Mouse (Mus musculus): Measurements from ENCODE around the gene Lpar5.
A peak's percentile ranks its signal among the peaks of the same experiment; 100 is the strongest.

Lpar5 gene

DNA sequence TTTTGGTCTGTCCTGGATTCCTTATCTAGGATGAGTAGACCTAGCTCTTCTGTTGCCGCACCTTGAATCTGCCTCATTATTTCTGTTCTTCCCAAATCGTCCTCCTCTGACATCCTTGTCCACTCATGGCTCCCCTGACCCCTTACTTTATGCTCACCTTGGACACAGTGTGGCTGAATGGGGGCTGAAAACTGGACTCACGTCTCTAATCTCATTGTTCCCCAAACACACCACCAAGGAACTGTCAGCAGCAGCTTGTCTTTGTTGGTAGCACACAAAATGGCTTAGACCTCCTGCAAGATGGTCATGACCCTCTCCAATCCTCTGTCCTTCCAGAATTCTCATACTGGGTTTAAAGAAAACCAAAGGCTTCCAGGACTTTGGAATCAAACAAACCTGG lies 20.2 kb downstream of the Lpar5 start:
- no peak for DNase-seq (ENCODE audit: low spot score)

DNA sequence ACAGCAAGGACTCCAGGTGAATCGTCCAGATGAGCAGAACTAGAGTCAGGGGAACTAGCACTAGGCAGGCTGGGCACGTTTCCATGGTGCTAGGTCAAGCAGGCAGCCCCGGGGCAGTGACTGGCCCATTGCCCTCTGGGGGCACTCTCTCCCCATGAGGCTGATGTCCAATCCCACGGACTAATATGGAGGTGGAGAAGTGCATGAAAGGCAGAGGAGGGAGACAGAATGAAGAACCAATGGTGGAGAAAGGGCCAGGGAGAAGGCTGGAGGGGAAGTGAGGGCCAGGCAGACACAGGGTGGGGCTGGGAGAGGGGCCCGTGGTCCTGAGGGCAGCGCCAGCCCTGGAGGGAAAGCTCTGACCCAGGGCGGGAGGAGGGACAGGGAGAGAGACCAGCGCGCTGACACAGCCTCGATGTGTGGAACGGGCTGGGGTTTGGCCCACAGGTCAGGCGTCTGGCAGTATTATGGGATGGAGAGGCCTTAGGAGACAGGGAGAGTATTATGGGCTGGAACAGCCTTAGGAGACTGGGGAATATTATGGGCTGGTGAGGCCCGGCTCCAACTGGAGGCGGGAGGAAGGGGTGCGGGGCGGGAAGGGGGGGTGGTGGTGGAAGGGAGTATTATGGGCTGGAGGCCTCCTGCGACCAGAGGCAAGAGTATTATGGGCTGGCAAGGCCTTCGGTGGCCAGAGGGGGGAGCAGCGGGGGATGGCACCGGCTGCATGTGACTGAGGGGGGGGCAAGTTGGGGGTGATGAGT lies 21.0 kb downstream of the Lpar5 start:
- DNase-seq (ENCODE audit: low spot score), result peak; percentile 94

DNA sequence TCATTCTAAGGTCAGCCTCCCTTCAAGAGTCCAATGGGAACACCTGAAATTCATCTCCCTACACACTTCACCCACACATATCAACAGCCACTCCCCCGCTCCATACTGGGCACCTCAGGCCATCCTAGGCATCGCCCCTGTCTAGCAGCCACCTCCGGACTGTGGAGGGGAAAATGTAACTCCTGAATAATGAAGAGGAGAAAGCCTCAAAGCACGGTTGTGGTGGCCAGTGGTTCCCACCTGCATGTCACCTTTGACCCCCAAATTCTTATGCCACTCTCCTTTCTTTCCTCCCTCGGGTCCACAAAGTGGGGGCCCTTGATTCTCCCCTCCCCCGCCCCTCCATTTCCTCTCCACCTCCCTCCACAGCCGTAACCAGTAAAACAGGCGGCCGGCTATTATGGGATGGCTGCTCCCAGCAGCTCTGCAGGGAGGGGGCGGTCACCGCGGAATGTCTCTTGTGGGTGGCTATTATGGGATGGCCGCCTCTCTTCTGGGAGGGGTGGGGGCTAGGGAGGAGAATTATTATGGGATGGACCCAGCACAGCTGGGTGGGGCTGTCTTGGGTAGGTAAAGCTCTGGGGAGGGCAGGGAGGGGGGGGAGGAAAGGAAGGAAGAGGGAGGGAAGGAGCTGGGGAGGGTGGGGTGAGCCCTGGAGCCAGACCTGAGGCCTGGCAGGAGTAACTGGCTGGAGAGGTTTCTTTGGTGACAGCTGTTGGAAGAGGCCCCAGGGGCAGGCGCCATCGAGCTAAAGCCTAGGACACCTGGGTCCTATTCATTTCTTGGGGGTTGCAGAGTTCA lies 22.0 kb downstream of the Lpar5 start:
- peak; percentile 79 for DNase-seq (ENCODE audit: low spot score)

DNA sequence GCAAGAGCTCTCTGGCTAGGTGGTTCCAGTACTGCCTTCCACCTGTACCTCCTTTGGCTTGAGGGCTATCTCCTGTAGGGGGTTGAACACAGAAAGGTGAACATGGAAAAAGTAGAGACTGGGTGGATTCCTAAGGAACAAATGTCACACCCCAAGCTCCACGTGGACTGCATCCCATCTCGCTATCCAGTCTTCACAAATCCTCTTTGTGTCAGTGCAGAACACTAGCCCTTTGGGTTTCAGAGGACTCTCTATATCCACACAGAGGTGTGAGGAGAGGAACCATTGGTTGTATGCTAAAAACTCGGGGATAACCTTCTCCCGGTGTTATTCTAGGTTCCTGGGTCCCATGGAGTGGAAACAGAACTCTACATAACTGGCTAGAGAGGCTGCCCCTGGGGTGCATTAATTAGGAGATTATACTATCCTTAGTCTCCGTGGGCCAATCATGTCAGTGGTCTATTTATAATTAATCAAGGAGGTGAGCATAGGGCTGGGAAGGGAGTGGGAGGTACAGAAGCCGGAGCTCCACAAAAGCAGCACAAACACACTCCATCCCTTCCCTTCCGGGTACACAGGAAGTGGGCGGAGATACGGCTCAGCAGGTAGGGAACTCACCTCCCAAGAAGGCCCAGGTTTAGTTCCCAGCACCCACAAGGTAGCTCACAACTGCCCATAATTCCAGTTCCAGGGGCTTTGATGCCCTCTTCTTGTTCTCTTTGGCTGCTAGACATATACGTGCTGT lies 22.8 kb downstream of the Lpar5 start:
- no peak for DNase-seq (ENCODE audit: low spot score)

DNA sequence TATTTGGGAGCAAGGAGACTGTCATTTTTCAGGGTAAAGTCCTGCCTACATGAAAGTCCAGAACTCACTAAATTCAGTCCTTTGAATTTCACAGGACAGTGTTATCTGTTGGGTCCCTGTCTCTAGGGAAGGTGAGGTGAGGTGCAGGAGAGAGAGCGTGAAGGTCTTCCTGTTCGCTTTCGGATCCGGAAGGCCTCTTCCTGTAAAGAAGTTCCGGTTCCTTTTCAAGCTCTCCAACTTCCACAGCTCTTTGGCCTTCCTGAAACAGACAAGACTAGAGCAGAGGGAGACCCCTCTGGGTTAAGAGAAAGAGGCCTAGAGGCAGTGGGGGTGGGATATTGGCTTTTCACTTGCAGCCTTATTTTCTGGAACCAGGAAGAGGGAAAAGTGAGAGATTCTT lies 24.7 kb downstream of the Lpar5 start:
- no peak for DNase-seq (ENCODE audit: low spot score)

DNA sequence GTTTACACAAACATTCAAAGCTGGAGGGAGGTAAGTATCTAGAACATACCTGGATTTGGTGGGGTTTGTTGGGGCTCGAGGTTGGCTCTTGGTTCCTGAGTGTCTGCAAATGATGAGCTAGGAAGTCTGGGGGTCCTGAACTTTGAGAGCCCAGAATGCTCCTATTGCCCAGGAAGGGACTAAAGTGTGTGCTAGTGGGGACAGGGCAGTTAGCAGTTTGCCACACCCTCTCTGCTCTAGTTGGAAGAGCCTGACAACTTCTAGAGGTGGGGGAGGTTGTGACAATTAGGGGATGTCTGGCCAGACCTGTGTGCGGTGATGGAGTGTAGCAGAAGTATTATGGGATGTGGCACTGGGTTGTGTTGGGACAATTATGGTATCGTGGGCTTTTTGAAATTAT lies 27.1 kb downstream of the Lpar5 start:
- DNase-seq (ENCODE audit: low spot score), result no peak

DNA sequence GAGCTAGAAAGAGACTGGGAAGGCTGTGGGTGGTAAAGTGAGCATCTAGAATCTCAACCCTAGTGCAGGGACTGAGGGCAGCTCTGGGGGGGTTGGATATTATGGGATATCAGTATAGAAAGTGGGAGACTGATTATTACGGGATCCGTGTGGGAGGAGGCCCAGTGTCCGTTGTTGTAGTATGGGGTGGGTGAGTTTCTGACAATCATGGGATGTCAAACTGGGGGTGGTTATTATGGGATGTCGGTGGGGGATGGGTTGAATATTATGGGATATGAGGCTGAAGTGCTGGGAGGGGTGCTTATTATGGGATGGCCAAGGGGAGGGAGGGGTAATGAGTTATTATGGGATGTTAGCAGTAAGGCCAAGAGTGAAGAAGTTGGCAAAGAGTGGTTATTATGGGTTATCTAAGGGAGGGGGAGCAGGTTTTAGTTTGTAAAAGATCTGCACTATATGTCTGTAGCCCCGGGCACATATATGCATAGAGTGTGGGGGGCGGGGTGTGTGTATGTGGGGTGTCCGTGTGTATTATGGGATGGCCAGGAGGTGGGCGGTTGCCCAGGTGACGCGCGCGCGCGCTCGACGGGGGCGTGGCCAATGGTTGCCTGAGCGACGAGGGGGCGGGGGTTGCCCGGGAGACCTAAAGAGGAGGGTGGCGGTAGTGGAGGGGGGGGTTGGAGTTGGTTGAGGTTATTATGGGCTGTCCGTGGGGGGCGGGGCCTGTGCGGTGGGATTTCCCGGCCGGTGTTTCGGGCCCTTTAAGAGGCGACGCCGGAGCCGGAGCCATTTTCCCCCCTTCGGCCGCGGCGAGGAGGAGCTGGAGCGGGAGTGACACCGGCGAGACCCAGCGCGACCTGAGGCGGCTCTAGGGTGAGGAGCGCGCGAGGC lies 27.9 kb downstream of the Lpar5 start, which contains the start of gene Chd4:
Gene Chd4 (plus strand): TSS at position 591 of the 888 bp plus-strand sequence.
- DNase-seq (ENCODE audit: low spot score), result peak; percentile 93

DNA sequence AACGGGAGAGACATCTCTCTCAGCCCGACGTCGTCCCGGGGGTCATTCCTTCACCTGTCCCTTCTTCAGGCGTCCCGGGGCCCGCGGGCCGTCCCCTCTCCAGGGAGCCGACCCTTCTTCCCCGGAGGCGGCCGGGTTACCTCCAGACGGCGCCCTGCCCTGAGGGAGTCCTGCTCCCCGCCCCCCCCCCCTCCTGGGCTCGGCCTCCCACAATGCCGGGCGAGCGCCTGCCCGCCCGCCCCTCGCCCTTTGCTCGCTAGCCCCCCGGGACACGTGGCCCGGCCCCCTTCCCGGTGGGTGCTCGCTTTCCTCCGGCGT lies 28.5 kb downstream of the Lpar5 start:
- DNase-seq (ENCODE audit: low spot score), result no peak

DNA sequence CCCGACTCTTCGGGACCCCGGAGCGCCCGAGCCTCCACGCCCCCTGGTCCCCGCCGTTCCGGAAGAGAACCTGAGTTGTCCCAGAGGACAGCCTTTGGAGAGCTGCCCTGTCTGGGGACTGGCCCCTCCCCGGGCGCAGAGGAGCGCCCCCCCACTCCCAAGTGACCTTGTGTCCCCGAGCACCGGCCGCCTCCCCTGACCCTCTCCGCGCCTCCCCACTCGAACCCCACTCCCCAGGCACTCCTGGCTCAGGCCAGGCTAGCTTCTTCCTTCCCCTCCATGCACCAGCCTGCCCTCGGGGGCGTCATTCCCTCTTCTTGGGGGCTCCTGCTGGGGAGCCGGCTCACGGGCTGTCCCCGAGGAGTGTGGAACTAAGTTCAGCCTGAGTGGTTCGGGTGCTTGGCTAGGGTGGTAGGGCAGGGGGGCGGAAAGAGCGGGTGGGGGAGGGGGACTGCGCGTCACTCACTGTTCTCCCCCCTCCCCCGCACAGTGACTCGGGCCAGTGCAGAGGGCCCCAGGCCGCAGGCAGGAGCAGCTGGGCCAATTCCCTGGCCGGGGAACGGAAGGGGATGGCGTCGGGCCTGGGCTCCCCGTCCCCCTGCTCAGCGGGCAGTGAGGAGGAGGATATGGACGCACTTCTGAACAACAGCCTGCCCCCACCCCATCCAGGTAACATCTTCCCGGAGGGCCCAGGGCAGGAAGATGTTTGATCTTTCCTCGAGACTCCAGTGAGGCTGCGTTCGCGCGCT lies 29.1 kb downstream of the Lpar5 start:
- peak; percentile 75 for DNase-seq (ENCODE audit: low spot score)

DNA sequence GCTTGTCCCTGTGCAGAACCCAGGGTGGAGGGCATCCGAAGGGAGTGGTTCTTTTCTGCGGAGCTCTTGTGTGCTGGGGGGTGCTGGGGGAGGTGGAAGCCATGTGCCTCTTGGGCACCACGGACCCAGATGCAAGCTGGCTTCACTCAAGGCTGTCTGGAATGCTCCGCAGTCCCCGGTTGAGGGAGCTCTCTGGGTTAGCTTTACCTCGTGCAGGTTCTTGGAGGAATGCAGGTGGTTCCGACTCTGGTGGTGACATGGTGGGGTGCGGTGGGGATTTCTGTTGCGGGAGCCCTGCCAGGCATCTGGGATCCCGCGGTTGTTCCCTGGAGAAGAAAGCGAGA lies 29.6 kb downstream of the Lpar5 start:
- DNase-seq (ENCODE audit: low spot score), result no peak

DNA sequence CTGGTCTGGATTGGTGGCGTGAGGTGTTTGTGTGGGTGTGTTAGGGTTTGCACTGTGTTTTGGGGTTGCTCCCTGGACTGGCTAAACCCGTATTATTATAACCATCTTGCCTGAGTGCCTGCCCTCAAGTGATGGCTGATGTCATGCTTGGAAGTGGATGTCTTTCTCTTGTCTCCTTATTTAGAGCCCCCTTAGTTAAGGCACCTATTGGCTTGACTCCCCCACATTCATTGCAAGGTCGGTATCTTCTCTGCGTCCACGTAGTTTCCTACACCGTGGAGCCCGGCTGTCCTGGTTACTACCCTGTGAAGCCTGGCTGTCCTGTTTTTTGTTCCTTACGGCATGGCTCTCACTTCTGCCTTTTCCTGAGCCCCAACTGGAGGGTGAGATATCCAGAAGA lies 30.2 kb downstream of the Lpar5 start:
- no peak for DNase-seq (ENCODE audit: low spot score)

DNA sequence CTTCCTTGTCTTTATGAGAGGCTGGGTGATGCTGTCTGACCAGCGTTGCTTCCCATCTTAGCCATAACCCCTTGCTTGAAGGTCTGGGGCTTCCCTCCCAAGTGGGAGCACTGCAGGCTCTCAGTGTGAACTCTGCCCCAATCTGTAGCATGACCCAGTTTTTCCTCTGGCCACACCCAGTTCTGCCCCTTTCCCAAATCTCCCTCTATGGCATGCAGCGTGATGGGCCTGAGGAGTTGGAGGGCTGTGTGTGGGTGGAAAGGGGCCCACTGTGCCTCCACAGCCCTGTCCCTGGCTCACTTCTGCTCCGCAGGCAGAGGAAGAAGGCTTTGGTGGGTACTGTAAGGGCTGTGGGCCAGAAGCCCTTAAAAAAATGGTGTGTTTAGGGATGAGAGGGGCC lies 30.8 kb downstream of the Lpar5 start:
- DNase-seq (ENCODE audit: low spot score), result no peak

DNA sequence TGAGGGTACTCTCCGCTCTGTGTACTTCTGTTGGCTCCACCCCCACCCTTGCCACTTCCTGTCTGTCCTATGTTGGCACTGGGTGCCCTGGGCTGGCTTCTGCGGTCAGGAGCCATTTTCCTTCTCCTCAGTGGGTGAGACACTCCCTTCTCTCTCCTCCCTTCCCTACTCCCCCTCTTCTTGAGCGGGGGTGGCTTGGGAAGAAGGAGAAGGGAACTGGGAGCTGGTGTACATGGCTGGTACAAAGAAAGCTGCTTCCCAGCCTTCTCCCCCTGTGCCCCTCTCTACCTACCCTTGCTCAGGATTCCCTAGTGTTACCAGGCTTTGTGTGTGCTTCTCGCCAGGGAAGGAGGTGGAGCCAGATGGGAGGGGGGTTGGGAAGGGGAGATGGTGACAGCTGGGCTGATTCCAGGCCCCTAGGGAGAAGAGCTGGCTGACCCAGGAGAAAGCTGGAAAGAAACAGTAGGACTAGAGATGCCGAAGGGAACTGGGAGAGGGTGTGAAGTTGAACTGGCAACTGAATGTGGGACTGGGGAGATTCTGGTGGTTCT lies 31.8 kb downstream of the Lpar5 start:
- no peak for DNase-seq (ENCODE audit: low spot score)

DNA sequence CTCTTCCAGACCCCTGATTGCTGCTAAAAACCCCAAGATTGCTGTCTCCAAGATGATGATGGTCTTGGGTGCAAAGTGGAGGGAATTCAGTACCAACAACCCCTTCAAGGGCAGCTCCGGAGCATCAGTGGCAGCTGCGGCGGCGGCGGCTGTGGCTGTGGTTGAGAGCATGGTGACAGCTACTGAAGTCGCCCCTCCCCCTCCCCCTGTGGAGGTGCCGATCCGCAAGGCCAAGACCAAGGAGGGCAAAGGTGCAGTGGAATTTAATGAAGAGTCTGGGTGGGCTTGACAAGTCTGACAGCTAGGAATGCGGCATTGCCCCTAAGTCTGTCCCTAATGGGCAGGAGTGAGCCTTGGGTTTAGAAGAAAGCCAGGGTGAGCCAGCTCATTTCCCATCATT lies 33.7 kb downstream of the Lpar5 start:
- DNase-seq (ENCODE audit: low spot score), result no peak

DNA sequence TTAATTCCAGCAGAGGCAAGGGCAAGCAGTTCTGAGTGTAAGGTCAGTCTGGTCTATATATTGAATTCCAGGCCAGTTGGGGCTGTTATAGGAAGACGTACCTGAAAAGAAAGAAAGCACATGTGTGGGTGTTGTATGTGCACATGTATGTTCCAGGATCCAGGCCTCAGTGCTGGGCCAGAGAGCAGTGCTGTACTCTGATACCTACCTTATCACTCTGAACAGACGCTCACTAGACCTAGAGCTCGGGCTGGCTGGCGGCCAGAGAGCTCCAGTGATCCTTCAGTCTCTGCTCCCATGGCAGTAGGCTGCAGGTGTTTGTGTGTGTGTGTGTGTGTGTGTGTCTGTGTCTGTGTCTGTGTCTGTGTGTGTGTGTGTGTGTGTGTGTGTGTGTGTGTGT lies 36.5 kb downstream of the Lpar5 start:
- DNase-seq (ENCODE audit: low spot score), result no peak

DNA sequence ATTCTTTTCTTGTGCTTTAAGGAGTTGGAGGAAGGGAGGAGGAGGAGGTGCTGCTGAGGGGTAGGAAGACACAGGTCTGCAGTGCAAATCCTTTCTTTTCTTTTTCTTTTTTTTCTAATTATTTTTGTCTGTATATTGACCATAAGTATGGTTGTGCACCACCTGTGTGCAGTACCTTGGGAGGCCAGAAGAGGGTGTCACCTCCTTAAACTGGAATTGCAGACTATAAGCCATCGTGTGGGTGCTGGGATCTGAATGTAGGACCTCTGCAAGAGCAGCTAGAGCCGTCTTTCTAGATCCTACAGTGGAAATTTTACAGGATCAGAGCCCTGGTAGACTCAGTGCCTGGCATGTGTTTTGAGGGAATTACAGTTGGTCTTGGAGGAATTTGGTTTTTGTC lies 40.0 kb downstream of the Lpar5 start:
- DNase-seq (ENCODE audit: low spot score), result no peak

DNA sequence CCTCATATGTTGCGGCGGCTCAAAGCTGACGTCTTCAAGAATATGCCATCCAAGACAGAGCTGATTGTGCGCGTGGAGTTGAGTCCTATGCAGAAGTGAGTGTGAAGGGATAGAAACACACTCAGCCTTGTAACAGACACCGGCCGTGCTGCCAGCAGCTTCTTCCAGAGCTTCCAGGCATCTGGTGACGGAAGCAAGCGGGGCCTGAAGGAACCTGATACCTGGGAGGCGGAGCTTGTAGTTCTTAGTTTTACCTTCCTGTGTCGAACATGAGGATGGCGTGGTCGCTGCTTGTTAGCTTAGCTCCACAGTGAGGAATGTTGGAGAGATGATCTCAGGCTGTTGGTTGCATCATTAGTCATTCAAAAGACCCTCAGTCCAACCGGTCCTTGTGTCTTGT lies 41.7 kb downstream of the Lpar5 start:
- no peak for DNase-seq (ENCODE audit: low spot score)

DNA sequence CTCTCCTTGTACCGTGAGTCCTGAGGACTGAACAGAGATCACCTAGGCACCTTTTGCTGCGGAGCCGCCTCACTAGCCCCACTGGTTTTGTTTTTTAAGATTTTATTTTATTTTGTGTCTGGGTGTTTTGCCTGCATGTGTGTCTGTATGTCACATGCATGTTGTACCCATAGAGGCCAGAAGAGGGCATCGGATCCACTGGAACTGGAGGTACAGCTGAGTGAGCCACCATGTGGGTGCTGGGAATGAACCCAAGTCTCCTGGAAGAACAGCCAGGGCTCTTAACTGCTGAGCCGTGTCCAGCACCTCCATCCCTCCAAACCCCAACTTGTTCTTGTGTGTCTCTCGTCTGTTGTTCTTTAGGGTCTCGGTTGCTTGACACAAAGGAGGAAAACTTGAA lies 43.2 kb downstream of the Lpar5 start:
- peak; percentile 73 for DNase-seq (ENCODE audit: low spot score)

DNA sequence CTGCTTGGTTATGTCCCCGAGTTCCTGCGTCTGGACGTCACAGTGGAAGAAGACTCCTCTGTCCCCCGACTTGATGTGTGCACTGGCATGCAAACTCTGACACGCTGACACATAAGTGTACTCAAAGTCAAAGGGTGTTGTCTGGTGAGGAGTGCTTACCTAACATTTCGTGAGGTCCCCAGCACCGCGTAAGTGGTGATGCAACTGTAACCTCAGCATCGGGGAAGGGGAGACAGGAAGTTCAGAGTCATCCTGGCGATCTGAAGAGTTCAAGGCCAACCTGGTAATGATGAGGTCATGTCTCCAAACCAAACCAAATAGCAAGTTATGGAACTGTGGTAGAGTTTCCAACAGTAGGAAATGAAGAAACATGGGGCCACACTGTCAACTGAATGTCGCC lies 44.8 kb downstream of the Lpar5 start:
- DNase-seq (ENCODE audit: low spot score), result no peak

DNA sequence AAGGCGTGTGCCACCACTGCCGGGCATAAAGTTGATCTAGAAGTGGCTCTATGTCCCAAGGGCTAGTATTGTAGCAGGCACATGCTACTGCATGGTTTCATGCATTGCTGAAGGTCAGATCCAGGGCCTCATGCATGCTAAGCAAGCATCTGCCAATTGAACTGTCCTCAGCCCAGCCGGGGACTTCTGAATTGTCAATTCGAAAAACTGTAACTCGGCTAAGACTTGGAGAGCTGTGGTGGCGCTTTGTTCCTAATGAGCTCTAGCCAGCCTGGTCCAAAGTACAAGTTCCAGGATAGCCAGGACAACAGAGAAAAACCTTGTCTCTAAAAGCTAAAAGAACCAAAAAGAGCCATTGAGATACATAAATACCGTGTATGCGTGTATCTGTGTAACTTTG lies 51.7 kb downstream of the Lpar5 start:
- no peak for DNase-seq (ENCODE audit: low spot score)

DNA sequence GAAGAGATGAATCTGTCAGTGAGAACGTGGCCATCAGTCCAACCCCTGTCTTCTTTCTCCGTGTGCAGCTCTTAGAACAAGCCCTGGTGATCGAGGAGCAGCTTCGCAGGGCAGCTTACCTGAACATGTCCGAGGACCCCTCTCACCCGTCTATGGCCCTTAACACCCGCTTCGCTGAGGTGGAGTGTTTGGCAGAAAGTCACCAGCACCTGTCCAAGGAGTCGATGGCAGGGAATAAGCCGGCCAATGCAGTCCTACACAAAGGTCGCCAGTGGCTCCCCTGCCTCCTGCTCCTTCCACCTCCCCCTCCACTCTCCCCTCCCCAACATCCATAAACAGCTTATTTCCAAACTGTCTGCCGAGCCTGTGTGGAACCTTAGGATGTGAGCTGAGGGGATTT lies 61.0 kb downstream of the Lpar5 start:
- no peak for DNase-seq (ENCODE audit: low spot score)
